Mouse (Mus musculus): ENCODE results near the gene Nufip2. TPM values are rescaled to one million over a fixed set of nuclear protein-coding genes. Genes with fewer than 3 reads are reported as not detected.

Gene Nufip2
- total and polyA plus RNA-seq, 2 experiments from 2014 or later, result 3.8 to 33.6 TPM

GRCm38 (mm10) chr11:77789512-77789911 lies 103.6 kb downstream of the Nufip2 start:
- no peak overlapping the region for H3K9ac ChIP-seq (replicated peaks; ENCODE audit: low read length)
- TF ChIP-seq CTCF (IDR thresholded peaks at IDR 0.05; ENCODE audit: low read depth), result no peak
- H3K36me3 ChIP-seq (ENCODE audit: insufficient read depth, low read length), result no peaks in the 10 kb centered on the region
- no peak for DNase-seq (ENCODE audit: low spot score)
- H3K27me3 ChIP-seq (ENCODE audit: insufficient read depth, low read length), result no peaks in the 10 kb centered on the region
- 93% methylated on average over 5 of the region's 5 CpGs for WGBS
- peaks cover 30% of the 10 kb centered on the region for H3K4me1 ChIP-seq (ENCODE audit: insufficient read depth, low read length)
- no peak overlapping the region for H3K4me3 ChIP-seq (ENCODE audit: low read length)
- no peaks in the 10 kb centered on the region for H3K9me3 ChIP-seq (ENCODE audit: low read length)
- no peak overlapping the region for H3K27ac ChIP-seq
- no peak for ATAC-seq
- no peak overlapping the region for H3K4me2 ChIP-seq (ENCODE audit: low read depth, low read length)

GRCm38 (mm10) chr11:77790286-77790685 lies 104.3 kb downstream of the Nufip2 start:
- no peak for ATAC-seq
- peak overlapping the region; percentile 74 for H3K27ac ChIP-seq
- H3K27me3 ChIP-seq (ENCODE audit: insufficient read depth, low read length), result no peaks in the 10 kb centered on the region
- no peak overlapping the region for H3K4me3 ChIP-seq (ENCODE audit: low read length)
- H3K4me1 ChIP-seq (ENCODE audit: insufficient read depth, low read length), result peaks cover 26% of the 10 kb centered on the region
- 32% methylated on average over 9 of the region's 9 CpGs for WGBS
- no peaks in the 10 kb centered on the region for H3K9me3 ChIP-seq (ENCODE audit: low read length)
- no peak overlapping the region; the same call in 1 of the 2 replicates for H3K9ac ChIP-seq (replicated peaks; ENCODE audit: low read length)
- no peak for DNase-seq (ENCODE audit: low spot score)
- TF ChIP-seq CTCF (IDR thresholded peaks at IDR 0.05; ENCODE audit: low read depth), result no peak
- no peak overlapping the region for H3K4me2 ChIP-seq (ENCODE audit: low read depth, low read length)
- H3K36me3 ChIP-seq (ENCODE audit: insufficient read depth, low read length), result no peaks in the 10 kb centered on the region

DNA sequence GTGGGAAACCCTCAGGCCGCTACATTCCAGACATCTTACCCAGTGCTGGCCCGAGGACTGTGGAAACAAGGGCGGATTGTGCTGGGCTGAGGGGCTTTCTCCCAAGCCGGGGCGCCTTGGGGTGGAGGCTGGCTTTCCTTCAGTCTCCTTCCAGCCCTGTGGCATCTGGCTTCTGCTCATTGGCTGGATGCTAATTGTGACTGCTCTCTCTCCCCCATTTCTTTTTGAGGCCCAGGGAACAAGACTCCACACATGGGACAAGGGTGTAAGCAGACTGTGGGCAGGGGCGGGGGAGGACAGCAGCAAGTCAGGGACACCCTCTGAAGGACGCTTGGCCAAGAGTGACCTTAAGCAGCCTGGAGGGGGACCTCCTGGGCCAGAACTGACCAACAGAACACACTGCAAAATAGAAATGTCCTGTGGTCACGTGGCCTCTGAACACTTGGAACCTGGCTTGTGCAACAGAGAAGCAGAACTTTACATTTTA lies 105.3 kb downstream of the Nufip2 start:
- no peaks in the 10 kb centered on the region for H3K27me3 ChIP-seq (ENCODE audit: insufficient read depth, low read length)
- H3K36me3 ChIP-seq (ENCODE audit: insufficient read depth, low read length), result no peaks in the 10 kb centered on the region
- no peak for TF ChIP-seq CTCF (IDR thresholded peaks at IDR 0.05; ENCODE audit: low read depth)
- H3K9me3 ChIP-seq (ENCODE audit: low read length), result no peaks in the 10 kb centered on the region
- DNase-seq (ENCODE audit: low spot score), result peak; percentile 39
- peaks cover 17% of the 10 kb centered on the region for H3K4me1 ChIP-seq (ENCODE audit: insufficient read depth, low read length)
- no peak overlapping the region for H3K9ac ChIP-seq (replicated peaks; ENCODE audit: low read length)
- no peak overlapping the region for H3K4me3 ChIP-seq (ENCODE audit: low read length)
- peak overlapping the region; percentile 74 for H3K27ac ChIP-seq
- peak; percentile 58; the same call in 1 of the 2 replicates for ATAC-seq
- no peak overlapping the region for H3K4me2 ChIP-seq (ENCODE audit: low read depth, low read length)
- 34% methylated on average over 8 of the region's 8 CpGs for WGBS

Other genes with a start within 250 kb of the Nufip2 start
- gene Coro6, start 223.7 kb upstream of the Nufip2 start, total RNA-seq (2014; rRNA removed), result 0.83 and 1.3 TPM in 2 replicates
- 2.1 and 2.4 TPM in 2 replicates for gene Coro6, start 223.7 kb upstream of the Nufip2 start, polyA plus RNA-seq (2015; fragmentation: Nextera tagmentation; extraction: Ambion mirVana)
- gene Ankrd13b, start 196.5 kb upstream of the Nufip2 start, total RNA-seq (2014; rRNA removed), result 71.6 and 77.1 TPM in 2 replicates
- 27.1 and 30.6 TPM in 2 replicates for gene Ankrd13b, start 196.5 kb upstream of the Nufip2 start, polyA plus RNA-seq (2015; fragmentation: Nextera tagmentation; extraction: Ambion mirVana)
- gene Git1, start 192.6 kb upstream of the Nufip2 start, total RNA-seq (2014; rRNA removed), result 126 and 127 TPM in 2 replicates
- 13.8 and 15.0 TPM in 2 replicates for gene Git1, start 192.6 kb upstream of the Nufip2 start, polyA plus RNA-seq (2015; fragmentation: Nextera tagmentation; extraction: Ambion mirVana)
- gene Abhd15, start 171.0 kb upstream of the Nufip2 start, total RNA-seq (2014; rRNA removed), result 3.6 and 4.7 TPM in 2 replicates
- 2.1 TPM in 2 replicates for gene Abhd15, start 171.0 kb upstream of the Nufip2 start, polyA plus RNA-seq (2015; fragmentation: Nextera tagmentation; extraction: Ambion mirVana)
- 13.7 and 17.8 TPM in 2 replicates for gene Trp53i13, start 170.2 kb upstream of the Nufip2 start, total RNA-seq (2014; rRNA removed)
- gene Trp53i13, start 170.2 kb upstream of the Nufip2 start, polyA plus RNA-seq (2015; fragmentation: Nextera tagmentation; extraction: Ambion mirVana), result 14.3 and 17.2 TPM in 2 replicates
- not detected in 2 replicates for gene Gm10392, start 167.0 kb upstream of the Nufip2 start, total RNA-seq (2014; rRNA removed)
- gene Gm10392, start 167.0 kb upstream of the Nufip2 start, polyA plus RNA-seq (2015; fragmentation: Nextera tagmentation; extraction: Ambion mirVana), result not detected in 2 replicates
- 50.6 and 56.7 TPM in 2 replicates for gene Taok1, start 78.3 kb upstream of the Nufip2 start, total RNA-seq (2014; rRNA removed)
- gene Taok1, start 78.3 kb upstream of the Nufip2 start, polyA plus RNA-seq (2015; fragmentation: Nextera tagmentation; extraction: Ambion mirVana), result 27.1 and 28.2 TPM in 2 replicates
- 1.5 TPM in 1 of 2 replicates, not detected in the other for gene Cryba1, start 39.1 kb downstream of the Nufip2 start, total RNA-seq (2014; rRNA removed)
- gene Cryba1, start 39.1 kb downstream of the Nufip2 start, polyA plus RNA-seq (2015; fragmentation: Nextera tagmentation; extraction: Ambion mirVana), result 0.49 and 0.51 TPM in 2 replicates
- 64.6 and 68.8 TPM in 2 replicates for gene Myo18a, start 77.1 kb downstream of the Nufip2 start, total RNA-seq (2014; rRNA removed)
- gene Myo18a, start 77.1 kb downstream of the Nufip2 start, polyA plus RNA-seq (2015; fragmentation: Nextera tagmentation; extraction: Ambion mirVana), result 28.2 and 29.8 TPM in 2 replicates
- not detected in 2 replicates for gene Gm10277, start 101.6 kb downstream of the Nufip2 start, total RNA-seq (2014; rRNA removed)
- 0.69 and 0.91 TPM in 2 replicates for gene Gm10277, start 101.6 kb downstream of the Nufip2 start, polyA plus RNA-seq (2015; fragmentation: Nextera tagmentation; extraction: Ambion mirVana)
- gene Pipox, start 207.9 kb downstream of the Nufip2 start, total RNA-seq (2014; rRNA removed), result 2.8 and 6.8 TPM in 2 replicates
- 4.4 and 4.6 TPM in 2 replicates for gene Pipox, start 207.9 kb downstream of the Nufip2 start, polyA plus RNA-seq (2015; fragmentation: Nextera tagmentation; extraction: Ambion mirVana)
- gene Sez6, start 244.6 kb downstream of the Nufip2 start, total RNA-seq (2014; rRNA removed), result 175 and 177 TPM in 2 replicates
- 113 and 127 TPM in 2 replicates for gene Sez6, start 244.6 kb downstream of the Nufip2 start, polyA plus RNA-seq (2015; fragmentation: Nextera tagmentation; extraction: Ambion mirVana)

Measured in hindbrain, postnatal 0 days (tissue).